Mouse (Mus musculus): ENCODE results near the gene Hmx1. TPM values are rescaled to one million over a fixed set of nuclear protein-coding genes. Genes with fewer than 3 reads are reported as not detected.
A peak's percentile ranks its signal among the peaks of the same experiment; 100 is the strongest.

The Hmx1 gene
- total and polyA plus RNA-seq, 2 experiments from 2014 or later, result not detected

- no peaks in the 10 kb centered on the region for H3K27me3 ChIP-seq (ENCODE audit: insufficient read depth, low read length)
- no peak for DNase-seq (ENCODE audit: low spot score)
Observed at GRCm38 (mm10) chr5:35368916-35369315, 20.0 kb upstream of the Hmx1 start.

GRCm38 (mm10) chr5:35379066-35379465, 9.8 kb upstream of the Hmx1 start:
- DNase-seq (ENCODE audit: low spot score) (no peak), ATAC-seq (no peak)
- no peak overlapping the region for H3K4me3 ChIP-seq (ENCODE audit: low read length)
- H3K9ac ChIP-seq (replicated peaks; ENCODE audit: low read length), result no peak overlapping the region
- H3K27me3 ChIP-seq (ENCODE audit: insufficient read depth, low read length), result peaks cover 71% of the 10 kb centered on the region
- no peak overlapping the region for H3K4me2 ChIP-seq (ENCODE audit: low read depth, low read length)
- no peak overlapping the region for H3K27ac ChIP-seq
- H3K4me1 ChIP-seq (ENCODE audit: insufficient read depth, low read length), result no peaks in the 10 kb centered on the region
- peak; percentile 22; the same call in 1 of the 2 replicates for TF ChIP-seq CTCF (IDR thresholded peaks at IDR 0.05; ENCODE audit: low read depth)
- no peaks in the 10 kb centered on the region for H3K9me3 ChIP-seq (ENCODE audit: low read length)
- WGBS, result 57% methylated on average over 2 of the region's 2 CpGs
- no peaks in the 10 kb centered on the region for H3K36me3 ChIP-seq (ENCODE audit: insufficient read depth, low read length)

More at GRCm38 (mm10) chr5:35368916-35369315, 20.0 kb upstream of the Hmx1 start:
- no peak for TF ChIP-seq CTCF (IDR thresholded peaks at IDR 0.05; ENCODE audit: low read depth)
- Histone ChIP-seq H3K4me2 (ENCODE audit: low read depth, low read length) (no peak overlapping the region), H3K4me3 (ENCODE audit: low read length) (no peak overlapping the region), H3K4me1 (ENCODE audit: insufficient read depth, low read length) (no peaks in the 10 kb centered on the region), H3K36me3 (ENCODE audit: insufficient read depth, low read length) (no peaks in the 10 kb centered on the region), H3K27ac (no peak overlapping the region), H3K9ac (replicated peaks; ENCODE audit: low read length) (no peak overlapping the region), H3K9me3 (ENCODE audit: low read length) (no peaks in the 10 kb centered on the region; the same call in 1 of the 2 replicates)
- no peak for ATAC-seq
- WGBS, result 67% methylated on average over 6 of the region's 6 CpGs

DNA sequence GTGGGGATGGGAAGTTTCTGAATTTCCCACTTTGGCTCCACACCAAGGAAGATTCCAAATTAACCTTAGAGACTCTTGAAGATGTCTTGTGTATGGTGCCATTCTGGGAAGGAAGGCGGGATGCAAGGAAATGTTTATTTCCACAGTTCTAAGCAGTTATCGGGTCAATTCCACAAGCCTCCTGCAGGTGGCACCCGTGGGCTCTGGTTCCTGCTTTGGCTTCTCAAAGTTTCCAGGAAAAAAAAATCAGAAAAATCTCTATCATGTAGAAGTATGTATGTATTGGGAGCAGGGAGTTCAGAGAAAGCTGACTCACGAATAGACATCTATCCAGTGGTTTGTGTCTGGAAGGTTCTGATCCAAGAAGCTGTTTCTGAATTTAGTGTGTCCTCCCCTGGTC, 9.1 kb upstream of the Hmx1 start:
- peak; percentile 85 for TF ChIP-seq CTCF (IDR thresholded peaks at IDR 0.05; ENCODE audit: low read depth)
- H3K4me3 ChIP-seq (ENCODE audit: low read length), result no peak overlapping the region
- DNase-seq (ENCODE audit: low spot score), result peak; percentile 81
- H3K36me3 ChIP-seq (ENCODE audit: insufficient read depth, low read length), result no peaks in the 10 kb centered on the region
- H3K4me1 ChIP-seq (ENCODE audit: insufficient read depth, low read length), result no peaks in the 10 kb centered on the region
- no peak overlapping the region for H3K27ac ChIP-seq
- H3K9ac ChIP-seq (replicated peaks; ENCODE audit: low read length), result no peak overlapping the region
- no peak for ATAC-seq
- H3K27me3 ChIP-seq (ENCODE audit: insufficient read depth, low read length), result peaks cover 79% of the 10 kb centered on the region
- WGBS, result 2% methylated on average over 4 of the region's 4 CpGs
- H3K9me3 ChIP-seq (ENCODE audit: low read length), result no peaks in the 10 kb centered on the region
- H3K4me2 ChIP-seq (ENCODE audit: low read depth, low read length), result no peak overlapping the region

DNA sequence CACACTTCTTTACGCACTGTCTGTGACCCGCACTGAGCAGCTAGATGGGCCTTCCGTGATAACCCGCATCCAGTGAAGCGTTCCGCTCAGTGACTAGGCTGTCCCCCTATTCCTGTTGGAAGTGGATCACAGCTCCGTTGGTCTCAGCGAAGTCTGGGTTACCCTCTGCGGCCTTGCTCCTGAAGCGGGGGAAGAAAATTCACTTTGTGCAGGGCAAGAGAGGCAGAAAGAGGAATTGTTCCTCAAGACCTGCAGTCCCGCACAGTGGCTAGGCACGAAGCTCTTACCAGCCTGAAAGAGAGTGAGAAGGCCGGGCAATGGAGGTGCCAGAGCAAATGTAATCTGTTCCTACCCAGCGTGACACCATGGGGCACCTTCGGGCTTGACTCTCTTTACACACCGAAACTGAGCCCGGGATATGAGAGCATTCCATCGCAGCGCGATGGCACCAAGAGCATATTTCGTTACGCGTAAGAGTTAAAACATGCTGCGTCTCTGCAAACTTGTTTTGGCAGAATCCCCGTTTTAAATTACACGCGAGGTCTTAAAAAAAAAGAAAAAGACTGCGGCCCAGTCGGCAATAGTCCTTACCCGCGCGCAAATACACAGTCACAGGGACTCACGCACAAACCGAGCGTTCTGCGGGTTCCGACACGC, 946 bp upstream of the Hmx1 start:
- Histone ChIP-seq H3K4me1 (ENCODE audit: insufficient read depth, low read length) (no peaks in the 10 kb centered on the region), H3K27ac (no peak overlapping the region), H3K36me3 (ENCODE audit: insufficient read depth, low read length) (no peaks in the 10 kb centered on the region), H3K4me2 (ENCODE audit: low read depth, low read length) (peak overlapping the region; percentile 47), H3K9me3 (ENCODE audit: low read length) (no peaks in the 10 kb centered on the region), H3K4me3 (ENCODE audit: low read length) (peak overlapping the region; percentile 27), H3K9ac (replicated peaks; ENCODE audit: low read length) (no peak overlapping the region), H3K27me3 (ENCODE audit: insufficient read depth, low read length) (peaks cover 100% of the 10 kb centered on the region)
- WGBS, result 2% methylated on average over 38 of the region's 38 CpGs
- ATAC-seq (no peak), DNase-seq (ENCODE audit: low spot score) (no peak)
- TF ChIP-seq CTCF (IDR thresholded peaks at IDR 0.05; ENCODE audit: low read depth), result no peak

GRCm38 (mm10) chr5:35389441-35389840, 533 bp downstream of the Hmx1 start:
- H3K27ac ChIP-seq, result no peak overlapping the region
- no peak overlapping the region for H3K4me2 ChIP-seq (ENCODE audit: low read depth, low read length)
- ATAC-seq, result no peak
- 0 out of 2 replicates have a peak overlapping the region, but pooled peaks have one; percentile 27 for H3K4me3 ChIP-seq (ENCODE audit: low read length)
- H3K27me3 ChIP-seq (ENCODE audit: insufficient read depth, low read length), result peaks cover 100% of the 10 kb centered on the region
- no peak overlapping the region for H3K9ac ChIP-seq (replicated peaks; ENCODE audit: low read length)
- no peak for DNase-seq (ENCODE audit: low spot score)
- TF ChIP-seq CTCF (IDR thresholded peaks at IDR 0.05; ENCODE audit: low read depth), result no peak
- 3% methylated on average over 11 of the region's 11 CpGs for WGBS
- no peaks in the 10 kb centered on the region for H3K4me1 ChIP-seq (ENCODE audit: insufficient read depth, low read length)
- no peaks in the 10 kb centered on the region for H3K9me3 ChIP-seq (ENCODE audit: low read length)
- H3K36me3 ChIP-seq (ENCODE audit: insufficient read depth, low read length), result no peaks in the 10 kb centered on the region

GRCm38 (mm10) chr5:35389915-35390314, 1.0 kb downstream of the Hmx1 start:
- ATAC-seq, result no peak

More at GRCm38 (mm10) chr5:35389915-35390314, 1.0 kb downstream of the Hmx1 start:
- Histone ChIP-seq H3K4me3 (ENCODE audit: low read length) (no peak overlapping the region), H3K9ac (replicated peaks; ENCODE audit: low read length) (no peak overlapping the region), H3K4me2 (ENCODE audit: low read depth, low read length) (no peak overlapping the region), H3K27me3 (ENCODE audit: insufficient read depth, low read length) (peaks cover 100% of the 10 kb centered on the region), H3K27ac (no peak overlapping the region), H3K4me1 (ENCODE audit: insufficient read depth, low read length) (no peaks in the 10 kb centered on the region), H3K36me3 (ENCODE audit: insufficient read depth, low read length) (no peaks in the 10 kb centered on the region), H3K9me3 (ENCODE audit: low read length) (no peaks in the 10 kb centered on the region)
- no peak for DNase-seq (ENCODE audit: low spot score)
- 8% methylated on average over 3 of the region's 3 CpGs for WGBS
- no peak for TF ChIP-seq CTCF (IDR thresholded peaks at IDR 0.05; ENCODE audit: low read depth)
